Mouse (Mus musculus) adrenal gland, adult 18-20 months (tissue): ENCODE results near the gene Myo1c. TPM values are rescaled to one million over a fixed set of nuclear protein-coding genes. Genes with fewer than 3 reads are reported as not detected.

Experiments
- DNase-seq, 2 experiments: peaks; one replicate each; pipeline ENCODE4 v3.0.0; 2021 to 2022; ENCODE audit warnings: low spot score in 2 of 2
- total RNA-seq, 2 experiments: library from RNA; stranded (reverse); gene quantifications; 1 replicate in 1 of 2; 2 replicates in 1 of 2; pipeline ENCODE4 v1.2.3; 2021

The Myo1c gene
- total RNA-seq, 2 experiments from 2014 or later, result 144 to 160 TPM

DNA sequence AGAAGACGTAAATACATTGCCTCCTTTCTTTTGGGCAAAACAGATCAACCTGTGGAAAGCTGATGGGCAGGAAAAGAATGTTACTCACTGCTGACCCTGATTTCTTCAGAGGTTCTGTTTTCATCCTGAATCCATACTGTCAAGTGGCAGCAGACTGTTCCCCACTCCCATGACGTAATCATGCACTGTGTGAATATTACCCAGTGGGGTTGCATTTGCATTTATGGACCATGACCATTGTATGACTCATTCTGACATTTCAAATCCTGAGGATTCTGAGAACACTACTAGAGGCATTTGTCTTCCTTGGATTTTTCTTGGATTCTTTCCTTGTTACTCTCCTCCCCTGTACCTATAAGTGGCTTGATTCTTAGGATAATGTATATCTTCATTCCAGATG lies 53.4 kb downstream of the Myo1c start:
- no peak for DNase-seq

DNA sequence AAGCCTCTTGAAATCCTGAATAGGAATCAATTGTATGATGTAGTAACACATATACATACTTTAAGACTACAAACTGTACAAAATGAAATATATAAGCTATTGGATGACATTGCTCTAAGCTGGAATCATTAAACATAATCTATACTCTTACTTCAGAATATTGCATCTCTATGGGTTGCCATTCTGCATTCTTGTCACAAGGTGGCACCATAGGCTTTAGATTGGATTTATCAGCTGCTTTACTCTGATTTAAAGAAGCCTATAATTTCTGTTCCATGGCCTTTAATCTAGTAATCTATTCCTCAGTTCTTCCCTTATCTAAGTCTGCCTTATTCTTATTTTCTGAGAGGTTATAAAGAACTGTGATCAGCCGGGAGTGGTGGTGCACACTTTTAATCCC lies 63.6 kb downstream of the Myo1c start:
- DNase-seq, result no peak

DNA sequence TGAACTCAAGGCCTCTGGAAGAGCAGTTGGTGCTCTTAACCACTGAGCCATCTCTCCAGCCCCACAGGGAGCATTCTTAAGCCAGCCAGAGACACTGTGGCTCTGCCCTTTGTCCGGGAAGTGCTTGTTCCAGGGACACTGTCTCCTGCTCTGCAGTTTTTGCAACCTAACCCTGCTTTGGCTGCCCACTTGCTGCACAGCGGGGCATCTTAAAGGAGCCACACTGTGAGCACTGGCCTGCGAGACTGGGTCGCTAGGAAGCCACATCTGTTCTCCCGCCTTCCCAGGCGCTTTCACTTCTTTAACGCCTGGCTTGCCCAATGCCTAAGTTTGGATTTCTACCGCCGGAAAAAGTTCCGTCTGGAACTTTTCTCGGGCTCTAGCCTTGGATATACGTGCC lies 65.3 kb downstream of the Myo1c start:
- DNase-seq, result no peak

DNA sequence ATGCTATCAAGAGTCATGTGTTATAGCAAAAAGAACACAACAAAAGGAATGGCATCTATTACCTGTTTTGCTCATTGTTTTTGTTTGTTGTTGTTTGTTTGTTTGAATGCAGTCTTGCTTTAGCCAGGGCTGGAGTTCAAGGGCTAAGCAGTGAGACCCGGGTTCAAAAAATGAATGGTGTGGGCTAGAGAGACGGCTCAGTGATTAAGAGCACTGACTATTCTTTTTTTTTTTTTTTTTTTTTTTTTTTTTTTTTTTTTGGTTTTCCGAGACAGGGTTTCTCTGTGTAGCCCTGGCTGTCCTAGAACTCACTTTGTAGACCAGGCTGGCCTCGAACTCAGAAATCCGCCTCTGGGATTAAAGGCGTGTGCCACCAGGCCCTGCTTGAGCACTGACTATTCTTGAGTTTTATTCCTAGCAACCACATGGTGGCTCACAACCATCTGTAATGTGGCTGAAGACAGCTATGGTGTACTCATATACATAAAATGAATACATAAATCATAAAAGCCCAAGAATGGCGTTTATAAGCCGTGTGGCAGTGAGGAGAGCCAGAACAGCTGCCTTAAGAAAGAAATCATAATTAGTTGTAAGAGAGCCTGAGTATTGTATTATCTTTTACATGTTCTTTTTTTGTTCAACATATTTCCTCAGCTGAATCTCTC lies 66.5 kb downstream of the Myo1c start:
- DNase-seq, result no peak

DNA sequence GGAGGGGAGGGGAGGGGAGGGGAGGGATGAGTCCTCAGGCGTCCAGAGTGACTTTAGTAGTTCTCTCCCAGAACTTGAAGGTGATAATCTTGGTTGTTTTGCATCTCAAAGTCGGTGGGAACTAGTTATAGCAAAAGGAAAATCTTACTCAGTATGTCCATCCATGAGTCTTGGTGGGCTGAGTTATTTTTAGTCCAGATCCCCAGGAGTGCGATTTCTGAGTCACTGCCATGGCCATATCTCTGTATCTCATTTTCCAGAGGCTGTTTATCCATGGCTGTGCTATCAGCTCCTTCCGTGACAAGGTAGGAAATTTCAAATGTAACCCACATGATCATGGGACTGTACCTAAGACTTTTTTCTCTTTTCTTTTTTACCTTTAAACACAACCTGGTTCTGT lies 72.0 kb downstream of the Myo1c start:
- DNase-seq, result no peak

Other genes with a start within 250 kb of the Myo1c start
- 10 to 100 TPM; 13.7 to 28.0 TPM for gene Serpinf1, start 227.8 kb upstream of the Myo1c start, total RNA-seq
- not detected for gene Serpinf2, start 210.9 kb upstream of the Myo1c start, total RNA-seq
- gene Wdr81, start 195.8 kb upstream of the Myo1c start, total RNA-seq, result 10 to 100 TPM; 11.5 to 15.3 TPM
- 1 to 10 TPM; 8.1 to 9.1 TPM for gene Tlcd2, start 188.8 kb upstream of the Myo1c start, total RNA-seq
- 100 to 1,000 TPM; 118 to 147 TPM for gene Prpf8, start 163.7 kb upstream of the Myo1c start, total RNA-seq
- gene Rilp, start 140.4 kb upstream of the Myo1c start, total RNA-seq, result 10 to 100 TPM; 11.5 to 20.8 TPM
- 1 to 10 TPM; 7.5 TPM for gene Scarf1, start 137.0 kb upstream of the Myo1c start, total RNA-seq
- 10 to 100 TPM; 22.8 to 29.1 TPM for gene Slc43a2, start 118.8 kb upstream of the Myo1c start, total RNA-seq
- gene Pitpna, start 62.4 kb upstream of the Myo1c start, total RNA-seq, result 100 to 1,000 TPM; 152 to 175 TPM
- gene Inpp5k, start 19.5 kb upstream of the Myo1c start, total RNA-seq, result 10 to 100 TPM; 24.9 to 36.9 TPM
- 100 to 1,000 TPM; 115 to 132 TPM for gene Crk, start 28.8 kb downstream of the Myo1c start, total RNA-seq
- gene Ywhae, start 82.4 kb downstream of the Myo1c start, total RNA-seq, result 100 to 1,000 TPM; 639 to 647 TPM
- gene Doc2b, start 145.5 kb downstream of the Myo1c start, total RNA-seq, result 10 to 100 TPM; 11.7 to 12.1 TPM